Mouse (Mus musculus) CH12.LX (cell line): ENCODE measurements around the gene Ccdc136. TPM values are rescaled to one million over a fixed set of nuclear protein-coding genes. Genes with fewer than 3 reads are reported as not detected.
A peak's percentile ranks its signal among the peaks of the same experiment; 100 is the strongest.
"Not testable (repeated sequence)": the region's sequence is repeated elsewhere in the genome, so short reads cannot be mapped to it uniquely, and the experiment has no call there.

Source experiments
- DNase-seq: peaks from one replicate; pipeline ENCODE4 v3.0.0-alpha.2; 2013; ENCODE audit errors: extremely low read depth
- H3K27ac ChIP-seq: 2 replicates; pipeline ENCODE4 v1.5.1; 2012; ENCODE audit warnings: low read depth, mild to moderate bottlenecking, control low read depth, moderate library complexity; ENCODE audit not compliant: insufficient read depth
- H3K27me3 ChIP-seq: replicated peaks from 2 replicates; pipeline ENCODE3; 2012; ENCODE audit warnings: inconsistent platforms
- H3K36me3 ChIP-seq, 2 experiments: replicated peaks in 1 of 2; 2 replicates each; pipeline versions ENCODE3 to v1.6.1; 2012; ENCODE audit warnings: inconsistent platforms in 1 of 2, low read length in 1 of 2, mild to moderate bottlenecking in 1 of 2, mixed read lengths in 1 of 2, moderate library complexity in 1 of 2; ENCODE audit not compliant: control insufficient read depth in 1 of 2, insufficient read depth in 1 of 2
- H3K4me1 ChIP-seq, 2 experiments: 2 replicates each; pipeline ENCODE4 v1.6.1; 2012; ENCODE audit warnings: inconsistent platforms in 1 of 2, moderate library complexity in 1 of 2; ENCODE audit not compliant: insufficient read depth in 2 of 2, control insufficient read depth in 1 of 2
- H3K4me2 ChIP-seq: 2 replicates; pipeline ENCODE4 v1.6.1; 2012; ENCODE audit warnings: low read depth, mild to moderate bottlenecking, control low read depth; ENCODE audit not compliant: poor library complexity, insufficient read depth, severe bottlenecking
- H3K4me3 ChIP-seq, 3 experiments: fragments of 150-350 bp in 1 of 3; sonication (generic) in 1 of 3; replicated peaks in 1 of 3; 2 replicates each; pipeline versions ENCODE3 to v1.5.1; 2011 to 2012; ENCODE audit warnings: low read depth in 2 of 3, low read length in 2 of 3, mild to moderate bottlenecking in 2 of 3, moderate library complexity in 2 of 3, control low read depth in 1 of 3, improper control_type of control experiment in 1 of 3, inconsistent platforms in 1 of 3, mixed read lengths in 1 of 3; ENCODE audit not compliant: poor library complexity in 1 of 3
- H3K79me2 ChIP-seq: replicated peaks from 2 replicates; pipeline ENCODE4 v1.6.1; 2012; ENCODE audit warnings: mild to moderate bottlenecking, moderate library complexity; ENCODE audit not compliant: control insufficient read depth, poor library complexity, insufficient read depth, severe bottlenecking; ENCODE audit errors: extremely low read depth
- H3K9ac ChIP-seq: 2 replicates; pipeline ENCODE4 v1.6.1; 2012; ENCODE audit warnings: low read depth, mild to moderate bottlenecking, control low read depth, moderate library complexity; ENCODE audit not compliant: insufficient read depth
- H3K9me3 ChIP-seq: replicated peaks from 2 replicates; pipeline ENCODE3; 2012; ENCODE audit warnings: low read length, inconsistent platforms, mixed read lengths
- CTCF ChIP-seq, 2 experiments: IDR thresholded peaks in 1 of 2; conservative IDR thresholded peaks in 1 of 2; 2 replicates each; pipeline ENCODE4 v1.5.1; 2011 to 2012; ENCODE audit warnings: low read depth in 2 of 2, low read length in 2 of 2, improper control_type of control experiment in 1 of 2, inconsistent platforms in 1 of 2, mild to moderate bottlenecking in 1 of 2, moderate library complexity in 1 of 2
- ELF1 ChIP-seq: IDR thresholded peaks from 2 replicates; pipeline ENCODE4 v1.6.1; 2014; ENCODE audit warnings: low read depth, mild to moderate bottlenecking, inconsistent platforms, low read length, improper control_type of control experiment
- MAFK ChIP-seq: IDR thresholded peaks from 2 replicates; pipeline ENCODE4 v1.6.1; 2011; ENCODE audit warnings: low read length, improper control_type of control experiment; ENCODE audit not compliant: insufficient replicate concordance
- POLR2AphosphoS2 ChIP-seq: IDR thresholded peaks from 2 replicates; pipeline ENCODE4 v1.6.1; 2011; ENCODE audit warnings: low read depth, low read length, improper control_type of control experiment
- TBP ChIP-seq: conservative IDR thresholded peaks from 2 replicates; pipeline ENCODE4 v1.6.1; 2011; ENCODE audit warnings: low read depth, low read length, improper control_type of control experiment
- dilution Hi-C: fragments of 300-500 bp; cut with MboI; formaldehyde crosslinking; loops from 2 replicates; pipeline ENCODE4 v1.14.3; 2020; ENCODE audit warnings: low sequenced_read_pairs; ENCODE audit not compliant: extremely low pct_unique_long_range_greater_than_20kb, extremely low pct_ligation_motif_present
- in situ Hi-C: fragments of 300-500 bp; cut with MboI; formaldehyde crosslinking; loops from 3 replicates; pipeline ENCODE4 v1.14.3; 2019; ENCODE audit warnings: low sequenced_read_pairs, low pct_ligation_motif_present, low pct_unique_long_range_greater_than_20kb, mixed read lengths
- polyA plus RNA-seq: library from polyadenylated mRNA; unstranded; fragments of >175 nt; gene quantifications from 2 replicates; pipeline ENCODE4 v1.2.1, GENCODE M21; 2012; ENCODE audit warnings: low read depth; ENCODE audit not compliant: insufficient read length
- total RNA-seq, 2 experiments: library from RNA; depleted of rRNA; stranded (reverse); fragments of 300-350 nt in 1 of 2; fragments of >200 nt in 1 of 2; gene quantifications; 2 replicates each; pipeline ENCODE4 v1.2.3; 2012 to 2014

Ccdc136 gene
- total and polyA plus RNA-seq, 3 experiments, result 0.64 to 4.3 (median 2.4) TPM

GRCm38 (mm10) chr6:29389425-29389824 is 6.7 kb upstream of the Ccdc136 start:
- TF ChIP-seq POLR2AphosphoS2 (no peak), ELF1 (peak; percentile 55; the same call in 1 of the 2 replicates)
- no peak for DNase-seq
- in situ Hi-C loops (loop anchor here (25.0 kb wide), 1 partner anchor 248 kb away; no protein-coding TSS in a partner anchor), dilution Hi-C loops (no loop called here)
- Histone ChIP-seq H3K27me3 (peaks cover 36% of the 10 kb centered on the region), H3K4me2 (peak overlapping the region; percentile 83), H3K79me2 (no peaks in the 10 kb centered on the region), H3K9ac (no peak overlapping the region; the same call in 1 of the 2 replicates), H3K9me3 (no peaks in the 10 kb centered on the region), H3K36me3 (no peaks in the 10 kb centered on the region), H3K4me3 (peak overlapping the region; percentile 44 to 48 (median 47)), H3K27ac (no peak overlapping the region), H3K4me1 (peaks cover 0 to 16% of the 10 kb centered on the region in 2 experiments; a peak in 2 of 4 replicates)

- H3K4me2 ChIP-seq, H3K4me3 ChIP-seq, H3K9me3 ChIP-seq, H3K9ac ChIP-seq, H3K36me3 ChIP-seq, DNase-seq, H3K79me2 ChIP-seq, dilution Hi-C loops, H3K27ac ChIP-seq: not testable (repeated sequence)
- Histone ChIP-seq H3K27me3 (peaks cover 46% of the 10 kb centered on the region), H3K4me1 (peaks cover 0 to 17% of the 10 kb centered on the region in 2 experiments; a peak in 2 of 4 replicates)
- in situ Hi-C loops, result loop anchor here (25.0 kb wide), 1 partner anchor 247 kb away; no protein-coding TSS in a partner anchor
- peak; percentile 52; the same call in 1 of the 2 replicates for TF ChIP-seq ELF1
- 0 out of 2 replicates have a peak, but pooled peaks have one; percentile 30 for TF ChIP-seq MAFK
- TF ChIP-seq TBP, result peak; percentile 96
Observed at GRCm38 (mm10) chr6:29390500-29390899, 5.6 kb upstream of the Ccdc136 start.

GRCm38 (mm10) chr6:29391241-29391640 is 4.9 kb upstream of the Ccdc136 start:
- H3K79me2 ChIP-seq, H3K27ac ChIP-seq, H3K4me3 ChIP-seq, H3K4me2 ChIP-seq, DNase-seq, H3K9ac ChIP-seq, dilution Hi-C loops, H3K9me3 ChIP-seq, H3K36me3 ChIP-seq: not testable (repeated sequence)
- Histone ChIP-seq H3K27me3 (peaks cover 53% of the 10 kb centered on the region), H3K4me1 (peaks cover 0 to 22% of the 10 kb centered on the region in 2 experiments; a peak in 2 of 4 replicates)
- TF ChIP-seq TBP (peak; percentile 73; the same call in 1 of the 2 replicates), CTCF (conservative IDR thresholded peaks at IDR 0.05 in 1 of 2, IDR thresholded peaks at IDR 0.05 in 1 of 2; ENCODE audit: low read depth in 2 of 2, low read length in 2 of 2) (0 out of 4 replicates have a peak, but pooled peaks of 1 of the 2 experiments have one; percentile 4)
- in situ Hi-C loops, result loop anchor here (25.0 kb wide), 1 partner anchor 246 kb away; no protein-coding TSS in a partner anchor
